Mouse (Mus musculus): ENCODE measurements around the gene Dusp7. TPM values are rescaled to one million over a fixed set of nuclear protein-coding genes. Genes with fewer than 3 reads are reported as not detected.

Gene Dusp7
- polyA plus RNA-seq, 1 experiment from 2014 or later, result 10.3 TPM

- 99% methylated on average over 4 of the region's 4 CpGs for WGBS
- ATAC-seq, result no peak
- H3K9me3 ChIP-seq (ENCODE audit: control insufficient read depth, low read length), result no peaks in the 10 kb centered on the region
Measured at GRCm38 (mm10) chr9:106409096-106409495, 40.7 kb downstream of the Dusp7 start.

GRCm38 (mm10) chr9:106410086-106410650, 41.7 kb downstream of the Dusp7 start:
- Histone ChIP-seq H3K9me3 (ENCODE audit: control insufficient read depth, low read length) (no peaks in the 10 kb centered on the region), H3K4me2 (ENCODE audit: low read length) (no peak overlapping the region), H3K36me3 (ENCODE audit: control insufficient read depth, insufficient read depth) (no peaks in the 10 kb centered on the region), H3K4me1 (replicated peaks; ENCODE audit: control insufficient read depth, insufficient read depth, low read length) (0 out of 2 replicates have a peak, but pooled peaks cover 4% of the 10 kb centered on the region), H3K27ac (ENCODE audit: low read length) (no peak overlapping the region), H3K4me3 (replicated peaks; ENCODE audit: low read length) (no peak overlapping the region), H3K9ac (replicated peaks; ENCODE audit: low read depth, low read length) (no peak overlapping the region), H3K27me3 (replicated peaks; ENCODE audit: control insufficient read depth, insufficient read depth, low read length) (no peaks in the 10 kb centered on the region)
- WGBS, result 20% methylated on average over 2 of the region's 2 CpGs
- no peak for ATAC-seq

More at GRCm38 (mm10) chr9:106409096-106409495, 40.7 kb downstream of the Dusp7 start:
- Histone ChIP-seq H3K9ac (replicated peaks; ENCODE audit: low read depth, low read length) (no peak overlapping the region), H3K4me2 (ENCODE audit: low read length) (no peak overlapping the region), H3K27me3 (replicated peaks; ENCODE audit: control insufficient read depth, insufficient read depth, low read length) (no peaks in the 10 kb centered on the region), H3K4me3 (replicated peaks; ENCODE audit: low read length) (no peak overlapping the region), H3K27ac (ENCODE audit: low read length) (no peak overlapping the region), H3K36me3 (ENCODE audit: control insufficient read depth, insufficient read depth) (no peaks in the 10 kb centered on the region), H3K4me1 (replicated peaks; ENCODE audit: control insufficient read depth, insufficient read depth, low read length) (0 out of 2 replicates have a peak, but pooled peaks cover 6% of the 10 kb centered on the region)

- Histone ChIP-seq H3K4me3 (replicated peaks; ENCODE audit: low read length) (no peak overlapping the region), H3K27me3 (replicated peaks; ENCODE audit: control insufficient read depth, insufficient read depth, low read length) (no peaks in the 10 kb centered on the region), H3K4me1 (replicated peaks; ENCODE audit: control insufficient read depth, insufficient read depth, low read length) (0 out of 2 replicates have a peak, but pooled peaks cover 3% of the 10 kb centered on the region), H3K9ac (replicated peaks; ENCODE audit: low read depth, low read length) (no peak overlapping the region), H3K27ac (ENCODE audit: low read length) (no peak overlapping the region), H3K4me2 (ENCODE audit: low read length) (no peak overlapping the region), H3K9me3 (ENCODE audit: control insufficient read depth, low read length) (no peaks in the 10 kb centered on the region), H3K36me3 (ENCODE audit: control insufficient read depth, insufficient read depth) (no peaks in the 10 kb centered on the region)
- 71% methylated on average over 9 of the region's 9 CpGs for WGBS
- no peak for ATAC-seq
Measured at GRCm38 (mm10) chr9:106411091-106411594, 42.7 kb downstream of the Dusp7 start.

- Histone ChIP-seq H3K36me3 (ENCODE audit: control insufficient read depth, insufficient read depth) (no peaks in the 10 kb centered on the region), H3K9ac (replicated peaks; ENCODE audit: low read depth, low read length) (no peak overlapping the region), H3K27me3 (replicated peaks; ENCODE audit: control insufficient read depth, insufficient read depth, low read length) (no peaks in the 10 kb centered on the region), H3K27ac (ENCODE audit: low read length) (no peak overlapping the region), H3K9me3 (ENCODE audit: control insufficient read depth, low read length) (no peaks in the 10 kb centered on the region), H3K4me3 (replicated peaks; ENCODE audit: low read length) (no peak overlapping the region), H3K4me1 (replicated peaks; ENCODE audit: control insufficient read depth, insufficient read depth, low read length) (0 out of 2 replicates have a peak, but pooled peaks cover 3% of the 10 kb centered on the region), H3K4me2 (ENCODE audit: low read length) (no peak overlapping the region)
- ATAC-seq, result no peak
- WGBS, result 86% methylated on average over 6 of the region's 6 CpGs
Measured at GRCm38 (mm10) chr9:106411729-106412128, 43.3 kb downstream of the Dusp7 start.

GRCm38 (mm10) chr9:106412210-106412609, 43.8 kb downstream of the Dusp7 start:
- Histone ChIP-seq H3K9ac (replicated peaks; ENCODE audit: low read depth, low read length) (no peak overlapping the region), H3K27ac (ENCODE audit: low read length) (no peak overlapping the region), H3K4me3 (replicated peaks; ENCODE audit: low read length) (no peak overlapping the region), H3K4me2 (ENCODE audit: low read length) (no peak overlapping the region), H3K27me3 (replicated peaks; ENCODE audit: control insufficient read depth, insufficient read depth, low read length) (no peaks in the 10 kb centered on the region), H3K4me1 (replicated peaks; ENCODE audit: control insufficient read depth, insufficient read depth, low read length) (0 out of 2 replicates have a peak, but pooled peaks cover 3% of the 10 kb centered on the region), H3K36me3 (ENCODE audit: control insufficient read depth, insufficient read depth) (no peaks in the 10 kb centered on the region), H3K9me3 (ENCODE audit: control insufficient read depth, low read length) (no peaks in the 10 kb centered on the region)
- 77% methylated on average over 3 of the region's 3 CpGs for WGBS
- no peak for ATAC-seq

- no peak for ATAC-seq
- no peaks in the 10 kb centered on the region for H3K27me3 ChIP-seq (replicated peaks; ENCODE audit: control insufficient read depth, insufficient read depth, low read length)
- H3K27ac ChIP-seq (ENCODE audit: low read length), result no peak overlapping the region
- no peak overlapping the region for H3K9ac ChIP-seq (replicated peaks; ENCODE audit: low read depth, low read length)
- H3K4me3 ChIP-seq (replicated peaks; ENCODE audit: low read length), result no peak overlapping the region
- no peaks in the 10 kb centered on the region for H3K36me3 ChIP-seq (ENCODE audit: control insufficient read depth, insufficient read depth)
- 87% methylated on average over 5 of the region's 5 CpGs for WGBS
- H3K4me1 ChIP-seq (replicated peaks; ENCODE audit: control insufficient read depth, insufficient read depth, low read length), result peaks cover 16% of the 10 kb centered on the region
- H3K9me3 ChIP-seq (ENCODE audit: control insufficient read depth, low read length), result no peaks in the 10 kb centered on the region
- H3K4me2 ChIP-seq (ENCODE audit: low read length), result no peak overlapping the region
Measured at GRCm38 (mm10) chr9:106413606-106414005, 45.2 kb downstream of the Dusp7 start.

GRCm38 (mm10) chr9:106416826-106417225, 48.4 kb downstream of the Dusp7 start:
- WGBS, result 90% methylated on average over 6 of the region's 6 CpGs
- ATAC-seq, result no peak

GRCm38 (mm10) chr9:106417841-106418625, 49.6 kb downstream of the Dusp7 start:
- peak overlapping the region; percentile 72 for H3K4me2 ChIP-seq (ENCODE audit: low read length)
- peak overlapping the region; percentile 36 for H3K4me3 ChIP-seq (replicated peaks; ENCODE audit: low read length)
- WGBS, result 12% methylated on average over 29 of the region's 29 CpGs
- H3K27me3 ChIP-seq (replicated peaks; ENCODE audit: control insufficient read depth, insufficient read depth, low read length), result no peaks in the 10 kb centered on the region; the same call in 1 of the 2 replicates
- peaks cover 28% of the 10 kb centered on the region for H3K4me1 ChIP-seq (replicated peaks; ENCODE audit: control insufficient read depth, insufficient read depth, low read length)
- no peaks in the 10 kb centered on the region for H3K36me3 ChIP-seq (ENCODE audit: control insufficient read depth, insufficient read depth)
- no peaks in the 10 kb centered on the region for H3K9me3 ChIP-seq (ENCODE audit: control insufficient read depth, low read length)
- H3K9ac ChIP-seq (replicated peaks; ENCODE audit: low read depth, low read length), result peak overlapping the region; percentile 62
- peak overlapping the region; percentile 62 for H3K27ac ChIP-seq (ENCODE audit: low read length)
- ATAC-seq, result peak; percentile 83

More at GRCm38 (mm10) chr9:106416826-106417225, 48.4 kb downstream of the Dusp7 start:
- Histone ChIP-seq H3K9me3 (ENCODE audit: control insufficient read depth, low read length) (no peaks in the 10 kb centered on the region), H3K9ac (replicated peaks; ENCODE audit: low read depth, low read length) (no peak overlapping the region), H3K4me3 (replicated peaks; ENCODE audit: low read length) (no peak overlapping the region), H3K4me1 (replicated peaks; ENCODE audit: control insufficient read depth, insufficient read depth, low read length) (peaks cover 28% of the 10 kb centered on the region), H3K36me3 (ENCODE audit: control insufficient read depth, insufficient read depth) (no peaks in the 10 kb centered on the region), H3K27me3 (replicated peaks; ENCODE audit: control insufficient read depth, insufficient read depth, low read length) (no peaks in the 10 kb centered on the region; the same call in 1 of the 2 replicates), H3K4me2 (ENCODE audit: low read length) (no peak overlapping the region), H3K27ac (ENCODE audit: low read length) (no peak overlapping the region)

GRCm38 (mm10) chr9:106420608-106421007, 52.2 kb downstream of the Dusp7 start:
- ATAC-seq, result no peak
- no peak overlapping the region for H3K27ac ChIP-seq (ENCODE audit: low read length)
- no peaks in the 10 kb centered on the region for H3K9me3 ChIP-seq (ENCODE audit: control insufficient read depth, low read length)
- H3K36me3 ChIP-seq (ENCODE audit: control insufficient read depth, insufficient read depth), result no peaks in the 10 kb centered on the region
- H3K4me2 ChIP-seq (ENCODE audit: low read length), result no peak overlapping the region
- no peak overlapping the region for H3K9ac ChIP-seq (replicated peaks; ENCODE audit: low read depth, low read length)
- 4% methylated on average over 2 of the region's 2 CpGs for WGBS
- H3K27me3 ChIP-seq (replicated peaks; ENCODE audit: control insufficient read depth, insufficient read depth, low read length), result no peaks in the 10 kb centered on the region; the same call in 1 of the 2 replicates
- peaks cover 28% of the 10 kb centered on the region for H3K4me1 ChIP-seq (replicated peaks; ENCODE audit: control insufficient read depth, insufficient read depth, low read length)
- H3K4me3 ChIP-seq (replicated peaks; ENCODE audit: low read length), result no peak overlapping the region

All from forebrain, embryonic 16.5 days (tissue).